In the genomic region with DNA sequence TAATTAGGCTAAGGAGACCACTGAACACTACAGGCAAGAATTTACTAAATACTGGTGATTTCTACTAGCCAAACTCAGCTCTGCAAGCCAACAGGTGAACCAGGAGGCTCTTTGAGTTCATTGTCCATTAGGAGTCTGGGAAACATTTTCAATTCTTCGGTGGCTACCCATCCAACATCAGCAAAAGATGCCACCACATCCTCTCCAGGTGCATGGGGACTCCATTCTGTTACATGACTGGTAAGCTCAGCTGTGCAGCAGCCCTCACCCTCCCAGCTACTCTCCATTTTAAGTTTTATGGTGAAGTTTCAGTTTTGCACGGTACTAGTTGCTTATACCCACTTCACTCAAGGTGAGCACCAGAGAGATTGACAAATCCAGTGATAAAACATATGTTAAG, we compare ENCODE assay signal across 26 mouse cellular contexts.
"Had no signal": no experiment of that assay in that cellular context is flagged by ENCODE, and none has a peak within 500 bp of the region (broad histone marks: within the 10 kb centered on the region; RNA-seq: fewer than 3 reads in every experiment).

No protein-coding gene starts in this region.

- ATAC-seq: forebrain, embryonic 13.5 days; forebrain, embryonic 14.5 days; forebrain, embryonic 15.5 days; forebrain, embryonic 16.5 days; forebrain, postnatal 0 days had no signal

- H3K9ac ChIP-seq: embryonic facial prominence, embryonic 12.5 days; embryonic facial prominence, embryonic 13.5 days; embryonic facial prominence, embryonic 15.5 days; forebrain, embryonic 12.5 days; forebrain, embryonic 13.5 days; forebrain, embryonic 15.5 days; forebrain, postnatal 0 days had no signal

- H3K9me3 ChIP-seq: embryonic facial prominence, embryonic 10.5 days; embryonic facial prominence, embryonic 12.5 days; embryonic facial prominence, embryonic 13.5 days; embryonic facial prominence, embryonic 15.5 days; forebrain, embryonic 10.5 days; forebrain, embryonic 12.5 days; forebrain, embryonic 13.5 days; forebrain, embryonic 15.5 days had no signal

- H3K4me3 ChIP-seq: embryonic facial prominence, embryonic 10.5 days; embryonic facial prominence, embryonic 12.5 days; embryonic facial prominence, embryonic 13.5 days; embryonic facial prominence, embryonic 15.5 days; erythroblast, embryonic 14.5 days; forebrain, embryonic 10.5 days; forebrain, embryonic 12.5 days; forebrain, embryonic 13.5 days; forebrain, embryonic 15.5 days; gastrocnemius, adult 2 months; heart, adult 2 months had no signal

- H3K27ac ChIP-seq: embryonic facial prominence, embryonic 10.5 days; embryonic facial prominence, embryonic 12.5 days; embryonic facial prominence, embryonic 13.5 days; embryonic facial prominence, embryonic 15.5 days; forebrain, embryonic 10.5 days; forebrain, embryonic 12.5 days; forebrain, embryonic 13.5 days; forebrain, embryonic 15.5 days; gastrocnemius, adult 2 months; heart, adult 2 months had no signal

- H3K4me2 ChIP-seq: embryonic facial prominence, embryonic 12.5 days; embryonic facial prominence, embryonic 13.5 days; embryonic facial prominence, embryonic 15.5 days; forebrain, embryonic 12.5 days; forebrain, embryonic 13.5 days; forebrain, embryonic 15.5 days had no signal

- H3K36me3 ChIP-seq: embryonic facial prominence, embryonic 10.5 days; embryonic facial prominence, embryonic 12.5 days; embryonic facial prominence, embryonic 13.5 days; embryonic facial prominence, embryonic 15.5 days; forebrain, embryonic 10.5 days; forebrain, embryonic 12.5 days had no signal

- DNase-seq: cerebellum, adult 9-10 months; cerebellum, adult 9-11 months; cerebellum, postnatal 10 days; cerebellum, postnatal 14 days; cerebellum, postnatal 25 days; cerebellum, postnatal 36 days; embryo, embryonic 11 days; forebrain, postnatal 0 days; gastrocnemius, adult 2 months; gastrocnemius, postnatal 10 days; gastrocnemius, postnatal 14 days; gastrocnemius, postnatal 25 days; gastrocnemius, postnatal 36 days; heart, adult 18-20 months; heart, adult 2 months had no signal

- H3K27me3 ChIP-seq: embryonic facial prominence, embryonic 12.5 days; embryonic facial prominence, embryonic 13.5 days; embryonic facial prominence, embryonic 15.5 days; forebrain, embryonic 12.5 days; forebrain, embryonic 13.5 days; forebrain, embryonic 15.5 days had no signal
